Mouse (Mus musculus) liver, postnatal 0 days (tissue): ENCODE results near the gene Arhgef3.

Source experiments
- CTCF ChIP-seq: sonication (generic); IDR thresholded peaks from 2 replicates; pipeline ENCODE4 v1.5.1; 2016; ENCODE audit warnings: antibody characterized with exemption, low read depth
- EP300 ChIP-seq: IDR thresholded peaks from 2 replicates; pipeline ENCODE4 v1.6.1; 2016; ENCODE audit warnings: antibody characterized with exemption, low read depth, mild to moderate bottlenecking

- TF ChIP-seq EP300 = no peak
- TF ChIP-seq CTCF = peak; percentile 32
Observed at GRCm38 (mm10) chr14:27336208-27337114, 221.8 kb downstream of the Arhgef3 start.
